Mouse (Mus musculus): ENCODE measurements around the gene Carns1. TPM values are rescaled to one million over a fixed set of nuclear protein-coding genes. Genes with fewer than 3 reads are reported as not detected.

The Carns1 gene
- polyA plus RNA-seq, 1 experiment from 2014 or later, result 0.90 TPM

DNA sequence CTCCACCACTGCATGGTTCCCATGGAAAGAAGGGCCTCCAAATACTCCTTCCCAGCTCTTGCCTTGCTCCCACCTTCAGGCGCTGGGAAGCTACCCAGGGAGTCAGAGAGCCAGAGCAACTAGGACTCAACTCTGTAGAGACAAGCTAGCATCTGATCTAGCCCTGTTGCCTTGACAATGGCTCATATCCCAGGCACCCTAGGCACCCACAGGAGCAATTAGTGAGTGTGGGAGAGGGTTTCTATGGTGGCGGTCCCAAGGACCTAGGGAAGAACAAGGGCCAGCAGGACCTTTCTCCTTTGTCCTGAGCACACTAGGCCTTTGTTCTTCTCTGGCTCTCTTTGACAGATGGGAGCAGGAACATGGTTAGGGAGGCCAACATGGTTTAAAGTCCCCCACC, 8.4 kb upstream of the Carns1 start:
- WGBS, result 87% methylated on average over 2 of the region's 2 CpGs
- no peaks in the 10 kb centered on the region for H3K4me1 ChIP-seq (replicated peaks; ENCODE audit: control insufficient read depth, insufficient read depth, low read length)
- H3K9me3 ChIP-seq (ENCODE audit: control insufficient read depth), result no peaks in the 10 kb centered on the region
- H3K4me3 ChIP-seq (ENCODE audit: low read depth, low read length), result no peak overlapping the region
- no peaks in the 10 kb centered on the region for H3K27me3 ChIP-seq (replicated peaks; ENCODE audit: control insufficient read depth, insufficient read depth, low read length)
- no peak overlapping the region for H3K4me2 ChIP-seq (replicated peaks; ENCODE audit: low read depth)
- TF ChIP-seq CTCF (IDR thresholded peaks at IDR 0.05; ENCODE audit: low read depth), result no peak
- H3K27ac ChIP-seq (ENCODE audit: low read depth, low read length), result no peak overlapping the region
- H3K36me3 ChIP-seq (ENCODE audit: control insufficient read depth, insufficient read depth), result no peaks in the 10 kb centered on the region
- no peak for ATAC-seq
- no peak overlapping the region for H3K9ac ChIP-seq (ENCODE audit: low read depth, low read length)

DNA sequence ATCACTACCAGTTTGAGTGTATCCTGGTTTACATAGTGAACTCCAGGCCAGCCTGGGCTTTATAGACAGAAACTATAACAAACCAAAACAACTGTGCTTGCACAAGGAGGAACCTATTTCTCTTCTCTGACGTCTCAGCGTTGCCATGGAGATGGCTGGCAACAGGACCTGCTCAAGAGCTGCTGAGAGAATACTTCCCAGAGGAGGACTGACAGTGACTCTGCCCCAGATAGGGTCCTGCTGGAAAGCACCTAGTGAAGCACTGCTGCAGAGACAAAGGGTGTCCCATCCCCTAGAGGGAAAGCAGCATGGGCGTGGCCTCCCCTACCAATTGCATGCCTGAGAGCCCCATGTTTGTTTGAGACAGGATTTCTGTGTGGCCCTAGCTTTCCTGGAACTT, 6.6 kb upstream of the Carns1 start:
- Histone ChIP-seq H3K27me3 (replicated peaks; ENCODE audit: control insufficient read depth, insufficient read depth, low read length) (no peaks in the 10 kb centered on the region), H3K4me3 (ENCODE audit: low read depth, low read length) (no peak overlapping the region), H3K4me2 (replicated peaks; ENCODE audit: low read depth) (no peak overlapping the region), H3K36me3 (ENCODE audit: control insufficient read depth, insufficient read depth) (no peaks in the 10 kb centered on the region), H3K27ac (ENCODE audit: low read depth, low read length) (no peak overlapping the region), H3K4me1 (replicated peaks; ENCODE audit: control insufficient read depth, insufficient read depth, low read length) (no peaks in the 10 kb centered on the region), H3K9me3 (ENCODE audit: control insufficient read depth) (no peaks in the 10 kb centered on the region), H3K9ac (ENCODE audit: low read depth, low read length) (no peak overlapping the region)
- peak; percentile 22; the same call in 1 of the 2 replicates for ATAC-seq
- WGBS, result 35% methylated on average over 3 of the region's 3 CpGs
- TF ChIP-seq CTCF (IDR thresholded peaks at IDR 0.05; ENCODE audit: low read depth), result no peak

DNA sequence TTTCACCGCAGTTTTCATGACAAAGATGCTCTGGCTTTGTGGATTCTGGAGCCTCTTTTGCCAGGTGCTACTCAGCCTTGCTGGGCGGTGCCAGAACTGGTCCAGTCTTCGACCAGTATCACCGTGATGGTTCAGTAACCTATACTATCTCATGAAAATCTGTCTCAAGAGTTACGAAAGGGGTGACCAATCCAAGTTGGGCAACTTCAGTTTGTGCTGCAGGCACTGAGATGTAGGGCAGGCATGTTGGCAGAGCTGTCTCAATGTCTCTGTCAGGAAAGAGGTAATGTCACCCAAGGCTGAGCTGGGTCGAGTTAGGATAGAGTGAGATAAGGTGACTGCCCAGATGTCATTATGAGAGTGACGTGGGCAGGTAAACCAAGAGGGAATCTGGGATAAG, 5.1 kb upstream of the Carns1 start:
- H3K4me3 ChIP-seq (ENCODE audit: low read depth, low read length), result no peak overlapping the region
- H3K27ac ChIP-seq (ENCODE audit: low read depth, low read length), result no peak overlapping the region
- no peaks in the 10 kb centered on the region for H3K9me3 ChIP-seq (ENCODE audit: control insufficient read depth)
- WGBS, result 81% methylated on average over 7 of the region's 7 CpGs
- H3K4me1 ChIP-seq (replicated peaks; ENCODE audit: control insufficient read depth, insufficient read depth, low read length), result 0 out of 2 replicates have a peak, but pooled peaks cover 3% of the 10 kb centered on the region
- no peaks in the 10 kb centered on the region for H3K27me3 ChIP-seq (replicated peaks; ENCODE audit: control insufficient read depth, insufficient read depth, low read length)
- TF ChIP-seq CTCF (IDR thresholded peaks at IDR 0.05; ENCODE audit: low read depth), result no peak
- no peak overlapping the region for H3K4me2 ChIP-seq (replicated peaks; ENCODE audit: low read depth)
- no peak overlapping the region for H3K9ac ChIP-seq (ENCODE audit: low read depth, low read length)
- no peak for ATAC-seq
- no peaks in the 10 kb centered on the region for H3K36me3 ChIP-seq (ENCODE audit: control insufficient read depth, insufficient read depth)

DNA sequence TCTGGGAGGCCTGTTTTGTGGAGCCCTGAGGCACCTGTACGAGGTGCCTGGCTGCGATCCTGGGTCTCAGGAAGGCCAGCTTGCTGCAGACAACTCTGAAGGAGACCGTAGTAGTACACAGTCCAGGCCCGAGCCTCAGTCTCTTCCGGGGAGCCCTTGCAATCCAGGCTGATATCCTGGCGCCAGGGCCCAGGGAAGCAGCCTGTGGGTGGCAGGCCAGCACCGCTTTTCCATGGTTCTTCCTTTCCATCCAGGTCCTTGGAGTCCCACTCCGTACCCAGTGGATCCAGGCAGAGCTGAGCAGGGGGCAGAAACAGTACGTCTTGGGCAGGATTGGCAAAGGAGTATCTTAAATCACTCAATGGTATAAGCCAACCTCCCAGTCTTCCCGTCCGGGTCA, 2.4 kb downstream of the Carns1 start:
- Histone ChIP-seq H3K9ac (ENCODE audit: low read depth, low read length) (no peak overlapping the region), H3K4me2 (replicated peaks; ENCODE audit: low read depth) (no peak overlapping the region), H3K27ac (ENCODE audit: low read depth, low read length) (no peak overlapping the region), H3K4me3 (ENCODE audit: low read depth, low read length) (no peak overlapping the region), H3K36me3 (ENCODE audit: control insufficient read depth, insufficient read depth) (no peaks in the 10 kb centered on the region), H3K4me1 (replicated peaks; ENCODE audit: control insufficient read depth, insufficient read depth, low read length) (peaks cover 9% of the 10 kb centered on the region; the same call in 1 of the 2 replicates), H3K9me3 (ENCODE audit: control insufficient read depth) (no peaks in the 10 kb centered on the region), H3K27me3 (replicated peaks; ENCODE audit: control insufficient read depth, insufficient read depth, low read length) (no peaks in the 10 kb centered on the region)
- no peak for ATAC-seq
- TF ChIP-seq CTCF (IDR thresholded peaks at IDR 0.05; ENCODE audit: low read depth), result peak; percentile 24
- 74% methylated on average over 11 of the region's 11 CpGs for WGBS

DNA sequence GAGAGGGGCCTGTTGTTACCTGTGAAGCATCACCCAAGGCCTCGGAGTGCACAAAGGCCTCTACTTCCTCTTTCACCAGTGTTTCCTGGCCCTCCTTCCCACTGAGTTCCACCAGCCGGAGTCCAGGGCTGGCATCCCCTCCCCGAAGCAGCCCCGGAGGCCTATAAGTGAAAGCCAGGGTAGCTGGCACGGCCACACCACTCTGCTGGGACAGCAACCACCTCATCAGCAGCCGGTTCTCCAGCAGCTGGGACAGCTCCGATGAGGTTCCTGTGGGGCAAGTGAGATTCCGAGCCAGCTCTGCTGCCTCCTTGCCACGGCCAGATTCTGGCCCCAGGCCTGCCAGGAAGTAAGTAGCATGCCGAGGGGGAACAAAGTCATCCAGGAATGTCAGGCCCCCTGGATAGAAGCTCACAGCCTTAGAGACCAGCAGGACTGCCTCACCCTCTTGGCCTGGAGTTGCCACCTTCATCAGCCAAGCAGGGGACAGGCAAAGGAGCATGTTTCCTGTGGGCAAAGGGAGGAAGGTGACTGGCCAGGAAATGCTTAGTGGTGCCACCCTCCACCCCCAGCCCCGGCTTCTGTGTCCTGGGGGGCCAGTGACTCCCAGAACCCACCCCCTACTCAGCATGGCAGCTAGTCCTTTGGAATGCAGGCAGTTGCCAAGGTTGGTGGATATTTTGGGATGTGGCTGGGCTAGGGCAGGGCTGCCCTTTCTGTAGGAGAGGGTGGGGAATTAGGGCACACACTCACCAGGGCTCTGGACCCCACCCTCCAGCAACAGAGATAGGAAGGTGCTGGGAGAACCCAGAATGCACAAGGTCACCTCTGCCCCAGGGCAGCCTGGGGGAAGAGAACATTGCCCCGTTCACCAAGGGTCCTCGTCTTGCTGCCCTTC, 3.6 kb downstream of the Carns1 start:
- ATAC-seq, result no peak
- Histone ChIP-seq H3K9ac (ENCODE audit: low read depth, low read length) (no peak overlapping the region), H3K4me3 (ENCODE audit: low read depth, low read length) (no peak overlapping the region), H3K4me2 (replicated peaks; ENCODE audit: low read depth) (no peak overlapping the region), H3K36me3 (ENCODE audit: control insufficient read depth, insufficient read depth) (no peaks in the 10 kb centered on the region), H3K27me3 (replicated peaks; ENCODE audit: control insufficient read depth, insufficient read depth, low read length) (no peaks in the 10 kb centered on the region), H3K27ac (ENCODE audit: low read depth, low read length) (no peak overlapping the region), H3K9me3 (ENCODE audit: control insufficient read depth) (no peaks in the 10 kb centered on the region), H3K4me1 (replicated peaks; ENCODE audit: control insufficient read depth, insufficient read depth, low read length) (peaks cover 9% of the 10 kb centered on the region; the same call in 1 of the 2 replicates)
- 66% methylated on average over 13 of the region's 13 CpGs for WGBS
- no peak for TF ChIP-seq CTCF (IDR thresholded peaks at IDR 0.05; ENCODE audit: low read depth)

DNA sequence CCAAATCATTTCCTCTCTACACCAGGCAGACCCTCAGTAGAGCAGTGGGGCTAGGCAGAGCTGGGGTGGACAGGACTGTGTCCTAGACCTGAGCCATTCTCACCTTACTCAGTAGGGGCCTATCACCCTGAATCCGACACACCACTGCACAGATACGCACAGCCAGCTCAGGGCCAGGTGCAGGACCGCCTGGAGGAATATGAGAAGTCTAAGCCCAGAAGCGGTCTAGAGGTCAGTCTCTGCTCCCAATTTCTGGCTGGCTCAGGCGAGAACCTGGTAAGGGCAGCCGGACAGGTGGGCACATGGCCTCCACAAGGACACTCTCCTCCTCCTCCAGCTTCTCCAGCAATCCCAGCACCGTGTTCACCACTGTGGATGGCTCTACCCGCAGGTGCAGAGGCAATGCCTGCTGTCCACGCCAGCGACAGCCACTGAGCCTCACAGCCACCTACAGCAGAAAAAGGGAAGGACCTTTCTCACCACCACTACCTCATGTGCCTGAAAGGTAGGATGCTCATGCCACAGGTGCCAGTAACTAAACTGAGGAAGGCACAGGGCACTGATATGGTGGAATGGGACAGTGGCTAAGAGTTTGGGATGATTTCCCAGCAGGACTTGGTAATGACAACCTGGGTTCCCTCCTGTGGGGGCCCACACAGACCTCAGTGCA, 4.4 kb downstream of the Carns1 start:
- Histone ChIP-seq H3K4me2 (replicated peaks; ENCODE audit: low read depth) (no peak overlapping the region), H3K36me3 (ENCODE audit: control insufficient read depth, insufficient read depth) (no peaks in the 10 kb centered on the region), H3K9me3 (ENCODE audit: control insufficient read depth) (no peaks in the 10 kb centered on the region), H3K27ac (ENCODE audit: low read depth, low read length) (no peak overlapping the region), H3K4me1 (replicated peaks; ENCODE audit: control insufficient read depth, insufficient read depth, low read length) (peaks cover 9% of the 10 kb centered on the region; the same call in 1 of the 2 replicates), H3K27me3 (replicated peaks; ENCODE audit: control insufficient read depth, insufficient read depth, low read length) (no peaks in the 10 kb centered on the region), H3K4me3 (ENCODE audit: low read depth, low read length) (no peak overlapping the region), H3K9ac (ENCODE audit: low read depth, low read length) (no peak overlapping the region)
- ATAC-seq, result no peak
- no peak for TF ChIP-seq CTCF (IDR thresholded peaks at IDR 0.05; ENCODE audit: low read depth)
- WGBS, result 97% methylated on average over 10 of the region's 10 CpGs

Data from intestine, postnatal 0 days (tissue).